Mouse (Mus musculus) lung, embryonic 15.5 days (tissue): Measurements from ENCODE around the gene Bcl9. TPM values are rescaled to one million over a fixed set of nuclear protein-coding genes. Genes with fewer than 3 reads are reported as not detected.

Experiments used
- ATAC-seq: fragments of 200-750 bp; cut with Nextera tagmentation; 2 replicates; pipeline ENCODE4 v1.8.0; 2017; ENCODE audit warnings: moderate number of reproducible peaks, borderline replicate concordance; ENCODE audit not compliant: low FRiP score, low TSS enrichment; ENCODE audit errors: extremely low read depth
- H3K27ac ChIP-seq: fragments of 300-500 bp; sonication (generic); 2 replicates; pipeline ENCODE4 v1.5.1; 2015; ENCODE audit warnings: moderate library complexity, mild to moderate bottlenecking, inconsistent platforms
- H3K27me3 ChIP-seq: fragments of 300-500 bp; sonication (generic); 2 replicates; pipeline ENCODE4 v1.6.1; 2015; ENCODE audit warnings: inconsistent platforms
- H3K36me3 ChIP-seq: fragments of 300-500 bp; sonication (generic); 2 replicates; pipeline ENCODE4 v1.6.1; 2015; ENCODE audit warnings: inconsistent platforms
- H3K4me1 ChIP-seq: fragments of 300-500 bp; sonication (generic); 2 replicates; pipeline ENCODE4 v1.6.1; 2015; ENCODE audit warnings: inconsistent platforms
- H3K4me2 ChIP-seq: fragments of 300-500 bp; sonication (generic); 2 replicates; pipeline ENCODE4 v1.6.1; 2015; ENCODE audit warnings: inconsistent platforms, mild to moderate bottlenecking, moderate library complexity
- H3K4me3 ChIP-seq: fragments of 300-500 bp; sonication (generic); 2 replicates; pipeline ENCODE4 v1.5.1; 2015; ENCODE audit warnings: mild to moderate bottlenecking, inconsistent platforms
- H3K9ac ChIP-seq: fragments of 300-500 bp; sonication (generic); 2 replicates; pipeline ENCODE4 v1.6.1; 2015; ENCODE audit warnings: inconsistent platforms
- H3K9me3 ChIP-seq: fragments of 300-500 bp; sonication (generic); 2 replicates; pipeline ENCODE4 v1.6.1; 2016; ENCODE audit warnings: inconsistent platforms
- WGBS: fragments of 180-500 bp; shearing (Covaris S2); methylation state at CpG from one replicate; pipeline ENCODE4 v1.1.7; 2015; 5-methylcytosine and 5-hydroxymethylcytosine counted together
- polyA plus RNA-seq: library from polyadenylated mRNA; unstranded; fragments of >200 nt; fragmentation: Nextera tagmentation; extraction: Ambion mirVana; gene quantifications from 2 replicates; pipeline ENCODE4 v1.2.1, GENCODE M21; 2015

The Bcl9 gene
- polyA plus RNA-seq, 1 experiment from 2014 or later, result 46.7 TPM

DNA sequence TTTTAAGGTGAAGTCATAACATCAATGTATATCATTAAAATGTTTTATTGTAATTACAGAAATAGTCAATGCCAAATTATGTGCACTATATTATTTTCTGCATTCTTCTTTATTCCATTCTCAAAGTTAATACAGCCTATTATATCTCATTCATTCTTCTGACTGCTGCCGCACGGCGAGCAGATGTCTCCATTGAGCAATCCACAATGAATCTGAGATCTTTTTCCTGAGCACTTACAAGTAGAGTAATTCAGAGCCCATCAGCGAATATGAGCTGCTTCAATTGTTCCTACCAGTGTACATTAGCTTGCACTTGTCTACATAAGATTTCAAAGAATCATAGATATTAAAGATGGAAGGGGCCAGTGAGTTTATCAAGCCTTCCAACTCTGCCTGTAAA lies 12.8 kb downstream of the Bcl9 start:
- Histone ChIP-seq H3K27me3 (no peaks in the 10 kb centered on the region), H3K4me3 (no peak overlapping the region), H3K36me3 (peaks cover 8% of the 10 kb centered on the region; the same call in 1 of the 2 replicates), H3K9ac (no peak overlapping the region), H3K4me2 (no peak overlapping the region), H3K27ac (no peak overlapping the region), H3K9me3 (no peaks in the 10 kb centered on the region), H3K4me1 (peaks cover 11% of the 10 kb centered on the region; the same call in 1 of the 2 replicates)
- no peak for ATAC-seq
- 91% methylated on average over 4 of the region's 4 CpGs for WGBS

DNA sequence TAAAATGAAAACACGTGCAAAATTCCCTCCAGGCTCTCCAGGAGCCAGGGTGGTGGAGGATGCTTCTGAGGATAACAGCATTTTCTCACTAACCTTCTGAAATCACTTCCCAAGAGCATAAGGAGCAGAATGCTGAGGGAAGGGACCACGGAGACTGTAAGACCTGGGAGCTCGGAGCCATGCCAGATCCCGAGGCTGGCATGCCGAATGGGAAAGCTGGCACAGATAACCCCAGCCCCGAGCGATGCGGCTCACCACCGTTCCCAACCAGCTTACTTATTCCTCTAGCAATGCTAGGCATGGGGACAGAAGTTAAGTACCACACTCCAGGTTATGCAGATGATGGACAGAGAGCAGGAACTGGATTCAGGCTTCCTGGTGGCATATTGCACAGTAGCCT lies 13.7 kb downstream of the Bcl9 start:
- Histone ChIP-seq H3K27ac (no peak overlapping the region), H3K36me3 (peaks cover 8% of the 10 kb centered on the region; the same call in 1 of the 2 replicates), H3K4me1 (peaks cover 8% of the 10 kb centered on the region; the same call in 1 of the 2 replicates), H3K27me3 (no peaks in the 10 kb centered on the region), H3K4me3 (no peak overlapping the region), H3K9ac (no peak overlapping the region), H3K9me3 (no peaks in the 10 kb centered on the region), H3K4me2 (no peak overlapping the region)
- WGBS, result 90% methylated on average over 9 of the region's 9 CpGs
- ATAC-seq, result no peak

DNA sequence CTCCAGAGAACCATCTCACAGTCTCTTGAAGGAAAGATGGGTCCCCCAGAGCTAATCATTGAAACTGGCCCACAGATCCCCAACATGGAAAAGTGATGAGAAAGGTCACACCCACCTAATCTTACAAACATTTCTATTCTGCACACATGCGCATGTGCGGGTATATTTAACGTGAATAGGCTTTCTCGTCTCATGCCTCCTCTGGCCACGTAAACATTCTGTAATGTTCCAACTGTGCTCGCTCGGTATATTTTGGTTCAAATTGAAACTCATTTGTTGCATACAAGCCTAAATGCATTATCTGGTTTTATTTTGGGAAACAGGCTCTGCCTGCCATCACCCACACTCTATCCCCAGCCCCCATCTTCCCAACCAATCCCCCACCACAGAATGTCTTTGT lies 16.3 kb downstream of the Bcl9 start:
- ATAC-seq, result no peak
- 83% methylated on average over 7 of the region's 7 CpGs for WGBS
- peaks cover 6% of the 10 kb centered on the region; the same call in 1 of the 2 replicates for H3K4me1 ChIP-seq
- H3K9ac ChIP-seq, result no peak overlapping the region
- H3K4me3 ChIP-seq, result no peak overlapping the region
- no peaks in the 10 kb centered on the region for H3K9me3 ChIP-seq
- peaks cover 8% of the 10 kb centered on the region; the same call in 1 of the 2 replicates for H3K36me3 ChIP-seq
- no peak overlapping the region for H3K27ac ChIP-seq
- no peaks in the 10 kb centered on the region for H3K27me3 ChIP-seq
- H3K4me2 ChIP-seq, result no peak overlapping the region

DNA sequence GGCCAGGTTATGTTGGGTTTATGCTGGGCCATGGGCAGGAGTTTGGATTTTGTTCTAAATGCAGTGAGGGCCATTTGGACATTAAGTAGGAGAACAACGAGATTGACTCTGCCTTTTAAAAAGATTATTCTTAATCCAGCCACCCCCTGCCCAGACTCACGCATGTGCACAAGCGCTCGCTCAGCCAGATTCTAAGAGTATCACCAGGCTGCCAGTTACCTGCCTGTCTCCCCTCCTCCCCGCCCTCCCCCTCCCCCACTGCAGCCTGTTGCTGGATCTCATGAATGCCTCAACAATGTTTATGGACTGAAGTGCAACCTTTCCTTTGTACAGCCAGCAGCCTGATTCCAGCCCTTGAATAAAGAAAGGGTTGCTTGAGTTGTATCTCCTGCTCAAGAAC lies 22.0 kb downstream of the Bcl9 start:
- Histone ChIP-seq H3K36me3 (no peaks in the 10 kb centered on the region), H3K27ac (no peak overlapping the region), H3K4me2 (no peak overlapping the region), H3K9me3 (no peaks in the 10 kb centered on the region), H3K4me1 (peaks cover 9% of the 10 kb centered on the region; the same call in 1 of the 2 replicates), H3K9ac (no peak overlapping the region), H3K4me3 (no peak overlapping the region), H3K27me3 (no peaks in the 10 kb centered on the region)
- WGBS, result 64% methylated on average over 5 of the region's 5 CpGs
- no peak for ATAC-seq

DNA sequence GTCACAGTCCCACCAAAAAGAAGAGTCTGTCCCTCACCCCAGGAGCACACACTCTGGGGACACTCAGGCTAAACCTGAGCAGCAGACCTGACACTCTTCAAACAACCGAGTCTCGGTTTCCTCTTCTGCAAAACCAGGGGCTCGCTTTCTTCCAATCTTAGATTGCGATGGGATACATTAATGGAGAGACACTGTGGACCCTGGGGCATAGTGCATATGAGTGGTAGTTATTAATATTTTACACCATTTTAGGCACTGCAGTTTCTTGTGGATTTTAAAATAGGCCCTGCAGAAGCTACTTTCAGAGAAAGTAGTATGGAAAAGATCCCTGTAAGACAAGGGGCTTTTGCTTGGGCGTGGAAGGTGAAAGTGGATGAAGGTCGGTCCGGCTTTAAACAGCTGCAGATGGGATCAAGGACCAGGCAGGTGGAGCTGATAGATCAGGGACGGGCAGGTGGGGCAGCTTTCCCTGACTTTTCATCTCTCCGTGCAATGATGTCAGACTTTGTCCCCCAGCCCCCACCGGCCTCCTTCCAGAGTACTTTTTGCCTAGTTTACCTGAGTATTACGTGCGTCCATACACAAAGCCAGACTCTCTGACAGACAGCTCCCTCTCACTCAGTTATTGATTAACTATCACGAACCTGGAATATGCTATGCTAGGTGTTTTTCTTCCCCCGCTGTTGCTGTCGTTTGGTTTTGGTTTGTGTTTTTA lies 23.0 kb downstream of the Bcl9 start:
- H3K4me1 ChIP-seq, result peaks cover 9% of the 10 kb centered on the region; the same call in 1 of the 2 replicates
- H3K4me3 ChIP-seq, result no peak overlapping the region
- no peaks in the 10 kb centered on the region for H3K9me3 ChIP-seq
- no peaks in the 10 kb centered on the region for H3K36me3 ChIP-seq
- no peak overlapping the region for H3K27ac ChIP-seq
- no peaks in the 10 kb centered on the region for H3K27me3 ChIP-seq
- no peak overlapping the region for H3K4me2 ChIP-seq
- WGBS, result 65% methylated on average over 15 of the region's 15 CpGs
- ATAC-seq, result no peak
- H3K9ac ChIP-seq, result no peak overlapping the region

GRCm38 (mm10) chr3:97273876-97274275 lies 23.8 kb downstream of the Bcl9 start:
- 82% methylated on average over 5 of the region's 5 CpGs for WGBS
- ATAC-seq, result no peak
- no peaks in the 10 kb centered on the region for H3K9me3 ChIP-seq

GRCm38 (mm10) chr3:97265667-97266415 lies 31.9 kb downstream of the Bcl9 start:
- Histone ChIP-seq H3K4me3 (no peak overlapping the region), H3K27ac (no peak overlapping the region), H3K4me2 (no peak overlapping the region), H3K9ac (no peak overlapping the region), H3K36me3 (peaks cover 3% of the 10 kb centered on the region; the same call in 1 of the 2 replicates), H3K4me1 (no peaks in the 10 kb centered on the region), H3K9me3 (no peaks in the 10 kb centered on the region), H3K27me3 (no peaks in the 10 kb centered on the region)
- WGBS, result 85% methylated on average over 15 of the region's 15 CpGs
- ATAC-seq, result no peak

More at GRCm38 (mm10) chr3:97273876-97274275, 23.8 kb downstream of the Bcl9 start:
- no peaks in the 10 kb centered on the region for H3K27me3 ChIP-seq
- no peak overlapping the region for H3K4me2 ChIP-seq
- H3K36me3 ChIP-seq, result peaks cover 3% of the 10 kb centered on the region; the same call in 1 of the 2 replicates
- no peak overlapping the region for H3K4me3 ChIP-seq
- peaks cover 9% of the 10 kb centered on the region; the same call in 1 of the 2 replicates for H3K4me1 ChIP-seq
- H3K27ac ChIP-seq, result no peak overlapping the region
- H3K9ac ChIP-seq, result no peak overlapping the region

GRCm38 (mm10) chr3:97262235-97262634 lies 35.5 kb downstream of the Bcl9 start:
- Histone ChIP-seq H3K4me2 (no peak overlapping the region), H3K9ac (no peak overlapping the region), H3K27me3 (no peaks in the 10 kb centered on the region), H3K9me3 (no peaks in the 10 kb centered on the region), H3K36me3 (0 out of 2 replicates have a peak, but pooled peaks cover 5% of the 10 kb centered on the region), H3K4me3 (no peak overlapping the region), H3K27ac (no peak overlapping the region), H3K4me1 (no peaks in the 10 kb centered on the region)
- ATAC-seq, result no peak
- 95% methylated on average over 1 of the region's 1 CpGs for WGBS

DNA sequence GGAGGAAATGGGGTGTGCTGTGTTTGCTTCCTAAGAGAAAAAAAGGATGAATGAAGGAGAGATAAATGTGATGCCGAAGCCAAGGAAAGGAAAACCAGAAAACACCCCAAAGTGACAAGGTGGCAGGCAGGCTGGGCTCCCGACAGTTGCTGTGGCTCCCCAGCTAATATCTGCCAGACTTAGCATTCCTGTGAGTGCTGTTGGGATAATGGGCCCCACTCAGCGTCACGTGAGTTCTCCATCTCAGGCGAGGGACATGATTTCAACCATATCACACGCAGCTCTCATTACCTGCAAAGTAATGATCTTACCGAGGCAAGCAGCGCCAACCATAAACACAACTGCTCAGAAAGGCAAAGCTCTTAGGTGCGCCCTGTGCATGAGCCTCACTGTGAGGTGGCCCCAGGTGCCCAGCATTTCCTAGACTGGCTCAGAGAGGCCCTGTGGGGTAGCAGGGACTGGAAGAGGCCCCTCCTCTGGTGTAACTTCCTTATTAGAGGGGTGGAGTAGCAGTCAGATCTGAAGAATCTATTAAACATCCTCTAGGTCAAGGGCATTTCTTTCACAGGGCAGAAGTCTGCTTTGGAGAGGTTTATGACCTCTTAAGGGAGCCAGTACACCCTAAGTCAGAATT lies 41.9 kb downstream of the Bcl9 start:
- no peak overlapping the region for H3K4me3 ChIP-seq
- WGBS, result 40% methylated on average over 9 of the region's 9 CpGs
- 0 out of 2 replicates have a peak, but pooled peaks cover 5% of the 10 kb centered on the region for H3K36me3 ChIP-seq
- H3K9me3 ChIP-seq, result no peaks in the 10 kb centered on the region
- no peaks in the 10 kb centered on the region for H3K27me3 ChIP-seq
- ATAC-seq, result no peak
- no peak overlapping the region; the same call in 1 of the 2 replicates for H3K4me2 ChIP-seq
- no peak overlapping the region for H3K9ac ChIP-seq
- no peak overlapping the region for H3K27ac ChIP-seq
- H3K4me1 ChIP-seq, result peaks cover 15% of the 10 kb centered on the region

DNA sequence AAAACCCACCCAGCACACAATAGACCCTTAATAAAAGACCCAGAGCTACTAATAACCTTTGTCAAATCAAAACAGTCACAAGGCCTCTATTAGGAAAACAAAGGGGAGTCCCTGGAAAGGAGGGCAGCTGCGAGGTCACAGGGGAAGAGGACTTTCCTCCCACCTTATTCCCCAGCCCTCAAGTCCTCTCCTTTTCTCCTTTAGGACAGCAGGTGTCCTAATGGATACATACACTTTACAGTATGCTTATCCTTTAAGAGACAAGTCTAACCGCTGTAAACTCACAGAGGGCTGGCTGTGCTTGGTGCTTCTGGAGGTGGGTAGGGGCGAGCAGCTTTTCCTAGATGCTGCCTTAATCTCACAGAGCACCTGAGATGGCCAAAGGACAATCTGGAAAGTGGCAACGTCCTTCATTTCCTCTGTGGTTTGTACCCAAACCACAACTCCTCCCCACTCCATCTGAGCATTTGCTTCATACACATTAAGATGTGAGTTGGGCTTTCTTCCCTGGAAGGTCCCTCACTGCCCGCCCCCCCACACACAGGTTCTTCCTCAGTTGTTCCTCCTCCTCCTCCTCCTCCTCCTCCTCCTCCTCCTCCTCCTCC lies 42.8 kb downstream of the Bcl9 start:
- Histone ChIP-seq H3K27me3 (no peaks in the 10 kb centered on the region), H3K9me3 (no peaks in the 10 kb centered on the region), H3K4me1 (peaks cover 15% of the 10 kb centered on the region), H3K4me3 (no peak overlapping the region), H3K9ac (no peak overlapping the region), H3K36me3 (0 out of 2 replicates have a peak, but pooled peaks cover 5% of the 10 kb centered on the region), H3K4me2 (no peak overlapping the region), H3K27ac (no peak overlapping the region)
- ATAC-seq, result no peak
- 33% methylated on average over 5 of the region's 5 CpGs for WGBS

DNA sequence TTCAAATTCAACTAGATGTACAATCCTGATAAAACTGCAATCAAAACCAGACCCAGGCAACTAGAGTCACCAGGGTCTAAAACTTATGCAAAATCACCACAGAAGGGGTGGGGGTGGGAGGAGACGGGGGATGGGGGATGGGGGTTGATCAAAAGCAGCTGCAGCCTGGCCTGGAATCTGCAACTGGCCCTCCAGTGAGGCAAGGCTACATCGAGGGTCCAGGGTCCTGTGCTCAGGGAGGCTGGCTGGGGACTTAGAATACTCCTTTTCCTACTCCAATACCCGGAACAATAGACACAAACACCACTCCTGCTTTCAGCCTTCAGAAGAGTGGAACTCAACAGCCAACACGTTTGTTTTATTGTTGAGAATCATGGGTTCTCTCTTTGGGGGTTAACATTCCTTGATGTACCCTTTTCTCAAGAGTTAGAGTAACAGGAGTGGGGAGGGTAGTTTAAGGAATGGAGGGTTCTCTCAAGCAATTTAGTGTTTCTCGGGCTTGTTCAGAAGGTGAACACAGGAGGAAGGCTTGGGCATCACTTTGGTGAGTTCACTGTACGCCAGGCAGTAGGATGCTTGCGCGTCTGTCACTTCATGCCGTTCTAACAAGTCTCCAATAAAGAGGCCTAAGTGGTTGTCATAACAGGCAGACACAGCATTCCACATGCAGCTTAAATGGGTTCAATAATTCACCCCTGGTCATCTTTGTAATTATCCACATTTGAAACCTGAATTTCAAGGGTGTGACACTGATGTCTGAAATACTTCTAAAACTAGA lies 43.7 kb downstream of the Bcl9 start:
- no peak for ATAC-seq
- Histone ChIP-seq H3K27me3 (no peaks in the 10 kb centered on the region), H3K9ac (no peak overlapping the region), H3K4me2 (no peak overlapping the region), H3K36me3 (0 out of 2 replicates have a peak, but pooled peaks cover 4% of the 10 kb centered on the region), H3K9me3 (no peaks in the 10 kb centered on the region), H3K4me3 (no peak overlapping the region), H3K4me1 (peaks cover 15% of the 10 kb centered on the region), H3K27ac (no peak overlapping the region)
- WGBS, result 43% methylated on average over 9 of the region's 9 CpGs
